Mouse (Mus musculus) kidney, adult 9 months (tissue): ENCODE results near the gene Zdhhc25.

Source experiments
- DNase-seq: peaks from one replicate; pipeline ENCODE4 v3.0.0; 2022

Gene Zdhhc25

DNA sequence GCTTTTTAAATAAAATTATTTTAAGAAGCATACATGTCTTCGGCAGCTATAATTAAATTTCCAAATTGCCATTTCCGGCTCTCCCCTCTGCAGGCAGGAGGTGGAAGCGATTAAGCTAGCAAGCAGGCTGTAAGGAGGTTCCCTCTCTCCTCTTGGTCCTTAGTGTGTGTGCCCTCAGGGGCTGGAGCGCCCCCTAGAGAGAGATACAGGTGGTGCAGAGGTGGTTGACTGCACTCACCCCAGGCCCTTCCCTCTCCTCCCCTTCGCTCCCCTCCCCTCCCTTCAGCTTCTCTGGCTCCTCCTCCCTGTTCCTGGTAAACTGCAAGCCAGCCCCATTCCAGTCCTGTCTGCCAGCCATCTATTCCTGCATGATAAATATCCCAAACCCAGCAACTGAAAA is 35.1 kb downstream of the Zdhhc25 start:
- DNase-seq: no peak

DNA sequence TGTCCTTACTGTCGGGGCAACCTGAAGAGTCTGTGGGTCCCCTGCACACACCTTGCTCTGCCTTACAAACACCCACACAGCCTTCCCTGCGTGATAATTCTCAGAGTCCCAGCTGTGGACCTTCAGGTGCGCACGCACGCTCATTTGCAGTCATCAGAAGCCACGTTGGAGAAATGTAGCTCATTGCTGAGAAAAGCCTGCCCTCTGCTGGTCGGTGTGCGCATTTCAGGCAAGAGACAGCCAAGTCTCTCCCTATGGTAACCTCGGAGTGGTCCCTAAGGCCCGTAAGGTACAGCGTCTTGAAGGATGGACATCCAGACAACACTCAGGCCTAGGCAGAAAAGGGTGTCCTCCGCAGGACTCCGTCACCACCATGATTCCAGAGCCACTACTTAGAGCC is 50.9 kb downstream of the Zdhhc25 start:
- peak; percentile 57 for DNase-seq
